Mouse (Mus musculus): ENCODE measurements around the gene Ikbkg.
"Not testable (repeated sequence)": the region's sequence is repeated elsewhere in the genome, so short reads cannot be mapped to it uniquely, and the experiment has no call there.

Gene Ikbkg

GRCm38 (mm10) chrX:74451157-74451912, 58.2 kb downstream of the Ikbkg start:
- no peak for DNase-seq

- DNase-seq: no peak
Measured at GRCm38 (mm10) chrX:74452773-74453172, 59.7 kb downstream of the Ikbkg start.

- DNase-seq: not testable (repeated sequence)
Measured at GRCm38 (mm10) chrX:74481349-74481885, 88.3 kb downstream of the Ikbkg start, which contains the start of gene Gm6880. TSS of gene Gm6880 (minus strand) at chrX:74481399.

- no peak for DNase-seq
Measured at GRCm38 (mm10) chrX:74497131-74497530, 104.0 kb downstream of the Ikbkg start.

Data from lung, postnatal 4 days (tissue).